Mouse (Mus musculus) stomach, embryonic 14.5 days (tissue): Measurements from ENCODE around the gene Guca2b. TPM values are rescaled to one million over a fixed set of nuclear protein-coding genes. Genes with fewer than 3 reads are reported as not detected.

Experiments used
- ATAC-seq: fragments of 200-750 bp; cut with Nextera tagmentation; 2 replicates; pipeline ENCODE4 v1.8.0; 2017; ENCODE audit warnings: low read depth, moderate TSS enrichment; ENCODE audit not compliant: insufficient number of reproducible peaks, insufficient read depth, low FRiP score
- H3K27ac ChIP-seq: fragments of 300-500 bp; sonication (generic); 2 replicates; pipeline ENCODE4 v1.5.1; 2014; ENCODE audit warnings: mild to moderate bottlenecking, low read length, moderate library complexity, mixed read lengths
- H3K27me3 ChIP-seq: fragments of 300-500 bp; sonication (generic); 2 replicates; pipeline ENCODE4 v1.6.1; 2014; ENCODE audit warnings: low read length, control low read depth, mixed read lengths; ENCODE audit not compliant: control insufficient read depth, insufficient read depth
- H3K36me3 ChIP-seq: fragments of 300-500 bp; sonication (generic); 2 replicates; pipeline ENCODE4 v1.6.1; 2014; ENCODE audit warnings: mild to moderate bottlenecking, control low read depth, low read length, moderate library complexity, mixed read lengths; ENCODE audit not compliant: control insufficient read depth, insufficient read depth
- H3K4me1 ChIP-seq: fragments of 300-500 bp; sonication (generic); 2 replicates; pipeline ENCODE4 v1.6.1; 2014; ENCODE audit warnings: low read length, control low read depth, mixed read lengths; ENCODE audit not compliant: control insufficient read depth, insufficient read depth
- H3K4me2 ChIP-seq: fragments of 300-500 bp; sonication (generic); replicated peaks from 2 replicates; pipeline ENCODE4 v1.6.1; 2014; ENCODE audit warnings: low read depth, low read length, control low read depth
- H3K4me3 ChIP-seq: fragments of 300-500 bp; sonication (generic); 2 replicates; pipeline ENCODE4 v1.5.1; 2014; ENCODE audit warnings: low read depth, low read length, control low read depth
- H3K9ac ChIP-seq: fragments of 300-500 bp; sonication (generic); replicated peaks from 2 replicates; pipeline ENCODE4 v1.6.1; 2014; ENCODE audit warnings: low read depth, mild to moderate bottlenecking, control low read depth, low read length, moderate library complexity, mixed read lengths
- H3K9me3 ChIP-seq: fragments of 300-500 bp; sonication (generic); 2 replicates; pipeline ENCODE4 v1.6.1; 2016; ENCODE audit warnings: low read depth, low read length, control low read depth; ENCODE audit not compliant: control insufficient read depth
- WGBS: fragments of 180-500 bp; shearing (Covaris S2); extraction: QIAGEN DNeasy Blood & Tissue Kit; methylation state at CpG from one replicate; pipeline ENCODE4 v1.1.7; 2014; 5-methylcytosine and 5-hydroxymethylcytosine counted together
- polyA plus RNA-seq: library from polyadenylated mRNA; unstranded; fragments of >200 nt; fragmentation: Nextera tagmentation; extraction: Ambion mirVana; gene quantifications from 2 replicates; pipeline ENCODE4 v1.2.1, GENCODE M21; 2014

Gene Guca2b
- polyA plus RNA-seq = 0.62 TPM in 1 of 2 replicates, not detected in the other

DNA sequence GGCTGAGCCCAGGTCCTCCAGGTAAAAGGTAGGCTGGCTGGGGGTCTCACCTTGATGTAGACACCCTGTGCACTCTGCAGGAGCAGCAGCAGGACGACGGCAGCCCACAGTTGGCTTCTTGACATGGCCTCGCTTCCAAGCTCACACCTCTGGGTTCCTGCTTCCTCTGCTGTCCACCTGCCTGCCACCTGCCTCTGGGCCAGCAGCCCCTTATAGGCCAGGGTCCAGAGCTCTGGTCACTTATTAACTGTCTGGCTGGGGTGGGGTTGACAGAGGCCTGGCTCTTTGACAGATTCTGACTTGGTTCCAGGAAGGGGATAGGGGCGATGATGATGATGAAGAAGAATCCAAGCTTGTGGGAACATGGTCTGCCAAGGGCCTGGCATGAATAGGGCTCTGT is at the start of gene Guca2b:
Gene Guca2b, minus strand, starts transcription at position 224 of the 400 bp plus-strand sequence.
- no peaks in the 10 kb centered on the region for H3K9me3 ChIP-seq
- H3K4me2 ChIP-seq = no peak within 1 kb of the TSS
- no peaks in the 10 kb centered on the region for H3K36me3 ChIP-seq
- H3K9ac ChIP-seq = no peak within 1 kb of the TSS
- no peak for ATAC-seq
- no peak within 1 kb of the TSS for H3K27ac ChIP-seq
- H3K27me3 ChIP-seq = no peaks in the 10 kb centered on the region
- H3K4me1 ChIP-seq = no peaks in the 10 kb centered on the region
- 74% methylated on average over 4 of the region's 4 CpGs for WGBS
- no peak within 1 kb of the TSS for H3K4me3 ChIP-seq

DNA sequence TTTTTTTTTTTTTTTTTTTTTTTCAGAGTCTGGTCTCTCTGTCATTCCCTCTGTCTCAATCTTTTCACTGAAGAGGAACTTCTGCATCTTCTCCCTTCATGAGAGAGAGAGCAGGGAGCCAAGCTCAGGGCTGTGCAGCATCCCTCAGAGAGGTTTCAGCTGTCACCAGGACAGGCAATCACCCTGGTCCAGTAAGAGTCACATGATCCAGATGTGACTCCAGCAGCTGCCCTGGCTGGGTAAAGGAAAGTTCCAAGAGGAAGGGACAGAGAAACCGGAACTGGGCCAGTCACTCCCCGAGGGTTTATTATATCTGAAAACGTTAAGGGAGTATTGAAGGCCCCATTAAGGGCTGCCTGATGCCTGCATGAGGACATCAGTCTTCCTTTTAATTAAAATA is 49.0 kb upstream of the Guca2b start:
- no peak for ATAC-seq
- Histone ChIP-seq H3K9ac (no peak overlapping the region), H3K4me3 (no peak overlapping the region), H3K36me3 (no peaks in the 10 kb centered on the region), H3K27me3 (no peaks in the 10 kb centered on the region), H3K4me1 (no peaks in the 10 kb centered on the region), H3K9me3 (no peaks in the 10 kb centered on the region), H3K27ac (no peak overlapping the region), H3K4me2 (no peak overlapping the region)
- 28% methylated on average over 3 of the region's 3 CpGs for WGBS

DNA sequence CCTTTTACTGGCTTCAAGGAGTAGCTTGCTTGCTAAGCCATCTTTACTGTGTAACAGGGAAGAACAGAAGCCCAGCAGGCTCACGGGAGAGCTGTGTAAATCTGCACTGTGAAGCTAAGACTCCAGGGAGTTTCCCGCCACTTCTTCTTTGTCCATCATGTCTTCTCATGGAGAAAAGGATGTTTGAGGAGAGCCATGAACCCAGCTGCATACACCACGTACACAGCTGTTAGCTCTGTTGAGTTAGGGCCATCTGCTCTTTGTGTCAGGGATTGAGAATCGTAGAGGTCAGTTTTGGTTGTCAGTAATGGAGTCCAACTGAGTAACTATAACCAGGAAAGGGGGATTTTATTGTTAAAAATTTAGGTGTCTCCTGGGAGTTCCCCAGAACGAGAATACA is 48.6 kb upstream of the Guca2b start:
- Histone ChIP-seq H3K4me2 (no peak overlapping the region), H3K36me3 (no peaks in the 10 kb centered on the region), H3K9me3 (no peaks in the 10 kb centered on the region), H3K4me1 (no peaks in the 10 kb centered on the region), H3K27ac (no peak overlapping the region), H3K27me3 (no peaks in the 10 kb centered on the region), H3K4me3 (no peak overlapping the region), H3K9ac (no peak overlapping the region)
- no peak for ATAC-seq
- 59% methylated on average over 5 of the region's 5 CpGs for WGBS

DNA sequence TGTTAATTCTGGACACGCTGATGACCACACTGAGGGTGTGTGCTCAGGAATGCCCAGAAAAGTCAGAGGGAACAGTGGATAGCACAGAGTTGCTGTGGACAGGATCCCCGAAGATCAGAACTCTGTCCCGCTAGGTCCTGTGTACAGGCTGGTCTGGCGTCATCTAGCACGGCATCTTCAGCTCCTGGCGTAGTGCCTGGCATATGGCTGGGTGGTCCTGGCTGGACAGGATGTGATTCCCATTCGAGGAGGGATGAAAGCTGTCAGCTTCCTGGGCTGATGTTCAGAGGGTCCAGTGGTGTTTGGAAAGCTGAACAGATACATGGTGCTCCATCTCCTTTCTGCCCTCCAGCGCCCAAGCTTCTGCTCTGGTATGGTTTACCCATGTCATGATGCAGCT is 45.2 kb upstream of the Guca2b start:
- Histone ChIP-seq H3K4me1 (no peaks in the 10 kb centered on the region), H3K9me3 (no peaks in the 10 kb centered on the region), H3K4me2 (no peak overlapping the region), H3K27ac (no peak overlapping the region), H3K36me3 (no peaks in the 10 kb centered on the region), H3K4me3 (no peak overlapping the region), H3K27me3 (no peaks in the 10 kb centered on the region), H3K9ac (no peak overlapping the region)
- 80% methylated on average over 8 of the region's 8 CpGs for WGBS
- ATAC-seq = no peak

DNA sequence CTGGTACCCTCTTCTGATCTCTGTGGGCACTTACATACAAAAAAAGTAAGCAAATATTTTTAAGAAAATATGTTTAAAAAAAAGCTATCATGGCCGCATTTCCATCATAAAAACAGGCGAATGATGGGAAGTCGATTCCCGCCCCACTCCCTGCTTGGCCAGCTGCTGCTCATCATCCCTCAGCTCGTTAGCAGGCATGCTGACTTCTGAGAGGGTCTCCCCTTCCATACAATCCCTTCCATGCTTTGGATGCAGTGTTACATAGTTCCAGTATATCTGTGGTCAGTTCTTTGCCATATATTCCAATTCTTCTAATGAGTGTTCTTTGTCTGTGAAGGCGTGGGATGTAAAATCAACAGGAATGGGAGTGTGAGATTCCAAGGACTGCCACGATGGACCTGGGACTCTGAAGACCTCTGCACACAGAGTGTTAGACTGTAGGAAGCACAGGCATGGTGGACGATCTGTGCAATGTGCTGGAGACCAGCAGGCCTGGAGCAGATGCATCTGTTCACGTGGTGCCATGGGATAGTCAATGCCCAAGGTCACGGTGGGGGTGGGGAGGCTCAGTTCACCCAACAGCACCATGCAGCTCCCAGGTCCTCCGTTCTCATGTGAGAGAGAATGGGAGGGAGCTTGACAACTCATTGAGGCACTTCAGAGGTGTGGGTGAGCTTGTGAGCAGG is 42.7 kb upstream of the Guca2b start:
- Histone ChIP-seq H3K9me3 (no peaks in the 10 kb centered on the region), H3K4me3 (no peak overlapping the region), H3K27me3 (no peaks in the 10 kb centered on the region), H3K9ac (no peak overlapping the region), H3K4me1 (no peaks in the 10 kb centered on the region), H3K27ac (no peak overlapping the region), H3K4me2 (no peak overlapping the region), H3K36me3 (no peaks in the 10 kb centered on the region)
- 84% methylated on average over 11 of the region's 11 CpGs for WGBS
- ATAC-seq = no peak

DNA sequence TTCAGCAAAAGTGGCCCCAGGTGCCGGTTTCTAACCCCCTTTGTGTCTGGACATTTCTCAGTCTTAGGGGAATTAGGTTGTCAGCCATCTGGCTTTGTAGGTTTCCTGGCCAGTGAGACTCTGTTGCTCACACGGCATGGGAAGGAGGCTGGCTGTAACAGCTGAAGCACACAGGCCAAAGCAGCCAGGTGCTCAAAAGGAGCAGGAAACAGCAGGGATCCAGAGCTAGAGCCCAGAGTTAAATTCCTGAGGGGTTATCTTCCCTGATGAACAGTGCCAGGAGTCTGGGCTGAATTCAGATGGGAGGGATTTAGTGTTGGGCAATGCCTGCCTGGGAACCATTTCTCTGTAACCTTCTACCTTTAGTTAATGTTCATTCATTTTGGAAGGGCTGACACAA is 39.6 kb upstream of the Guca2b start:
- Histone ChIP-seq H3K4me2 (no peak overlapping the region), H3K27me3 (no peaks in the 10 kb centered on the region), H3K4me3 (no peak overlapping the region), H3K9ac (no peak overlapping the region), H3K4me1 (no peaks in the 10 kb centered on the region), H3K27ac (no peak overlapping the region), H3K9me3 (no peaks in the 10 kb centered on the region), H3K36me3 (no peaks in the 10 kb centered on the region)
- no peak for ATAC-seq
- 49% methylated on average over 2 of the region's 2 CpGs for WGBS

DNA sequence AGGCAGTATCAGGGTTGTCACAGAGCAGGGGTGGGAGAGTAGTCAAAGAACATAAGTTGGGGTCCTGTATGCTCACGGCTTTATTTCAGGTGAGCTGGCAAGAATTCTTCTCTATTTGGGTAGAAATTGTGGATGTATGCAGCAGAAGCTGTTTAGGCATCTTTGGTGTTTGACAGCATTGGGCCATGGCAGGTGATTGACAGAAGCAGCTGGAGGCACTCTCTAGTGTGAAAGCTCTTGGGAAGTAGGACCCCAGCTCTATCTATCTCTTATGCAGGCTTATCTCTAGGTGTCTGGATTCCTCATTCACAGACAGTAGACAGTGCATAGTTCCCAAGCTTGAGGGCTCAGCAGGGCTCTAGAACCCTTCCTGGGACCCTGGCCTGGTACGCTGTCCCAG is 27.0 kb upstream of the Guca2b start:
- H3K4me2 ChIP-seq = no peak overlapping the region
- no peak for ATAC-seq
- no peak overlapping the region for H3K27ac ChIP-seq
- 95% methylated on average over 2 of the region's 2 CpGs for WGBS
- no peaks in the 10 kb centered on the region for H3K36me3 ChIP-seq
- no peak overlapping the region for H3K9ac ChIP-seq
- no peaks in the 10 kb centered on the region for H3K27me3 ChIP-seq
- H3K9me3 ChIP-seq = no peaks in the 10 kb centered on the region
- no peaks in the 10 kb centered on the region for H3K4me1 ChIP-seq
- H3K4me3 ChIP-seq = no peak overlapping the region

DNA sequence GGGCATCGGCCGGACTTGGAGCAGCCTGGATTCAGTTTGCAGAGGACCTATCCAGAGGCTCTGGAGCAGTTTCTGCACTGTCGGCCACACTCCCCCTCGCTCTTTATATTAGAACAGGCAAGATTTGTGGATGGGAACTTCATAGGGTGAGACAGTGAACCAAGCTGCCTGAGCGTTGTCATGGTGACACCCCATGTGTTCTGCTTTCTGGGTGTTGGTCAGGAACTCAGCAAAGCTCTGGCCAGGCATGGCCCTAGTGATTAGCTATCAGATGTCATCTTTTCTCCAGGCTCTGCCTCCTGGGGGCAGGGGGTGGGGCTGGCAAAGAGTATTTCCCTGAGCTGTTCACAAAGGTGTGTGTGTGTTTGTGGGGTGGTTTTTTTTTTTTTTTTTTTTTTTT is 23.8 kb upstream of the Guca2b start:
- H3K9ac ChIP-seq = no peak overlapping the region
- no peak overlapping the region for H3K4me2 ChIP-seq
- no peaks in the 10 kb centered on the region for H3K36me3 ChIP-seq
- H3K4me3 ChIP-seq = no peak overlapping the region
- no peak for ATAC-seq
- no peaks in the 10 kb centered on the region for H3K9me3 ChIP-seq
- no peaks in the 10 kb centered on the region for H3K4me1 ChIP-seq
- H3K27me3 ChIP-seq = no peaks in the 10 kb centered on the region
- no peak overlapping the region for H3K27ac ChIP-seq
- WGBS = 60% methylated on average over 5 of the region's 5 CpGs

DNA sequence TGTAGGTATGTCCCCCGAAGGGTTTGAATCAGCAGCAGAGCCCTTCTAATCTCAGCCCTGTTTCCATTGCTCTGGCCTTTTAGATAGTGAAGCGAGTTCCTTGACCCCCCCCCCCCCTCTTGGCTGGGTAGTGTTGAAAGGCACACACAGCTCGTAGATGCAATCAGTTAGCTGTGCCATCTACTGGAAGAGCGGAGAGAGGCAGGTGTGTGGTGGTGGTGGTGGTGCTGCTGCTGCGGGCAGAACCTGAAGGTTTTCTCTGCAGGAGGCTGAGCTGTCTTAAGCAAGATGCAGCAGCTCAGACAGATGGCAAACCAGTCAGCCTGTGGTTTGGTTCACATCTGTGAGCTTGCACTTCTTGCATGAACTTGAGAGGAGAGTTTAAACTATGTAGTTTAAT is 13.9 kb upstream of the Guca2b start:
- no peaks in the 10 kb centered on the region for H3K36me3 ChIP-seq
- 26% methylated on average over 5 of the region's 5 CpGs for WGBS
- no peaks in the 10 kb centered on the region for H3K27me3 ChIP-seq
- no peak overlapping the region for H3K27ac ChIP-seq
- no peak overlapping the region for H3K4me3 ChIP-seq
- no peak for ATAC-seq
- no peaks in the 10 kb centered on the region for H3K4me1 ChIP-seq
- no peak overlapping the region for H3K9ac ChIP-seq
- no peak overlapping the region for H3K4me2 ChIP-seq
- H3K9me3 ChIP-seq = no peaks in the 10 kb centered on the region
